Mouse (Mus musculus): ENCODE data around the gene Cryab.

DNA sequence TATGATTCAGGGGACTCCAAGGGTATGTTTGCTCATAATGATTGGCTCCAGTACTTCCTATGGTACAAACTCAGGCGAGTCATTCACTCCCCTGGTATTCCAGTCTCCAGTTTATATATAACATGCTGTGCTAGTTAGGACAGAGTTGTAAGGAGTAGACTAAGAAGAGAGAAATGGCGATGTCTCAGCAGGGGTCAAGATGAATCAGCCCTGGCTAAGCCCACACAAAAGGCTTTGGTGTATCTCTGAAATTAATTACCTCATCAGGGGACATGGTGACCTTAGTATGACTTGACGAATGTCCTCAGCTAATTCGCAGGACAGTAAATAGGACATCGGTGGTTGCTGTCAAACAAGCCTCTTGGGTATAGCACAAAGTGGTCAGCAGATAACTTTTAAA is 5.6 kb downstream of the Cryab start:
- TF ChIP-seq POLR2A (IDR thresholded peaks at IDR 0.05; ENCODE audit: borderline replicate concordance, insufficient read depth, low read length), result no peak
- no peak for TF ChIP-seq CTCF (IDR thresholded peaks at IDR 0.05; ENCODE audit: borderline replicate concordance, insufficient read depth, low read depth, low read length)
